Mouse (Mus musculus) lung, postnatal 25 days (tissue): Measurements from ENCODE around the gene Gm6096.
A peak's percentile ranks its signal among the peaks of the same experiment; 100 is the strongest.

Experiments used
- DNase-seq: peaks from one replicate; pipeline ENCODE4 v3.0.0; 2022; ENCODE audit warnings: low spot score

The Gm6096 gene

GRCm38 (mm10) chr7:34235602-34236001, 15.2 kb upstream of the Gm6096 start:
- DNase-seq: no peak

- DNase-seq: no peak
These were observed 12.8 kb upstream of the Gm6096 start for GRCm38 (mm10) chr7:34238086-34238485.

- DNase-seq: no peak
These were observed 8.7 kb upstream of the Gm6096 start for GRCm38 (mm10) chr7:34242176-34242575.

- DNase-seq: no peak
These were observed 3.9 kb upstream of the Gm6096 start for GRCm38 (mm10) chr7:34246870-34247499.

- peak; percentile 36 for DNase-seq
These were observed 1.2 kb downstream of the Gm6096 start for GRCm38 (mm10) chr7:34252030-34252429.

- DNase-seq: peak; percentile 45
These were observed 4.3 kb downstream of the Gm6096 start for GRCm38 (mm10) chr7:34255137-34255536.

- DNase-seq: no peak
These were observed 5.1 kb downstream of the Gm6096 start for GRCm38 (mm10) chr7:34255916-34256315.

- no peak for DNase-seq
These were observed 6.4 kb downstream of the Gm6096 start for GRCm38 (mm10) chr7:34257279-34257678.

- no peak for DNase-seq
These were observed 7.6 kb downstream of the Gm6096 start for GRCm38 (mm10) chr7:34258407-34258806.

GRCm38 (mm10) chr7:34263437-34263836, 12.6 kb downstream of the Gm6096 start:
- DNase-seq: no peak

GRCm38 (mm10) chr7:34265876-34266346, 15.1 kb downstream of the Gm6096 start:
- peak; percentile 83 for DNase-seq

- no peak for DNase-seq
These were observed 15.6 kb downstream of the Gm6096 start for GRCm38 (mm10) chr7:34266421-34266820.

GRCm38 (mm10) chr7:34268463-34268862, 17.6 kb downstream of the Gm6096 start:
- DNase-seq: no peak

GRCm38 (mm10) chr7:34272465-34272864, 21.6 kb downstream of the Gm6096 start:
- no peak for DNase-seq

- DNase-seq: no peak
These were observed 25.2 kb downstream of the Gm6096 start for GRCm38 (mm10) chr7:34276066-34276465.

GRCm38 (mm10) chr7:34277656-34278055, 26.8 kb downstream of the Gm6096 start:
- DNase-seq: no peak

GRCm38 (mm10) chr7:34290450-34291151, 39.8 kb downstream of the Gm6096 start:
- DNase-seq: no peak

- DNase-seq: peak; percentile 74
These were observed 40.4 kb downstream of the Gm6096 start for GRCm38 (mm10) chr7:34291265-34291664.

- no peak for DNase-seq
These were observed 41.8 kb downstream of the Gm6096 start for GRCm38 (mm10) chr7:34292633-34293032.

GRCm38 (mm10) chr7:34296124-34296523, 45.3 kb downstream of the Gm6096 start:
- DNase-seq: no peak

- DNase-seq: no peak
These were observed 48.0 kb downstream of the Gm6096 start for GRCm38 (mm10) chr7:34298818-34299217.
